Mouse (Mus musculus): ENCODE results near the gene Nlk. TPM values are rescaled to one million over a fixed set of nuclear protein-coding genes. Genes with fewer than 3 reads are reported as not detected.
"Not testable (repeated sequence)": the region's sequence is repeated elsewhere in the genome, so short reads cannot be mapped to it uniquely, and the experiment has no call there.

The Nlk gene
- polyA plus RNA-seq, 1 experiment from 2014 or later = 30.7 TPM

GRCm38 (mm10) chr11:78678761-78679160 is 18.4 kb downstream of the Nlk start:
- Histone ChIP-seq H3K9me3 (no peaks in the 10 kb centered on the region), H3K4me1 (replicated peaks) (no peaks in the 10 kb centered on the region), H3K9ac (replicated peaks) (no peak overlapping the region), H3K4me3 (replicated peaks) (no peak overlapping the region), H3K4me2 (replicated peaks) (no peak overlapping the region), H3K36me3 (peaks cover 6% of the 10 kb centered on the region), H3K27me3 (no peaks in the 10 kb centered on the region), H3K27ac (no peak overlapping the region)
- ATAC-seq = no peak
- 69% methylated on average over 2 of the region's 2 CpGs for WGBS

GRCm38 (mm10) chr11:78668647-78669046 is 28.5 kb downstream of the Nlk start:
- Histone ChIP-seq H3K4me2 (replicated peaks) (no peak overlapping the region), H3K36me3 (no peaks in the 10 kb centered on the region), H3K4me1 (replicated peaks) (peaks cover 11% of the 10 kb centered on the region), H3K9ac (replicated peaks) (no peak overlapping the region), H3K4me3 (replicated peaks) (no peak overlapping the region), H3K9me3 (no peaks in the 10 kb centered on the region), H3K27me3 (no peaks in the 10 kb centered on the region), H3K27ac (no peak overlapping the region)
- 11% methylated on average over 3 of the region's 3 CpGs for WGBS
- ATAC-seq = no peak

GRCm38 (mm10) chr11:78664853-78665252 is 32.3 kb downstream of the Nlk start:
- H3K27me3 ChIP-seq = no peaks in the 10 kb centered on the region

GRCm38 (mm10) chr11:78663916-78664315 is 33.3 kb downstream of the Nlk start:
- no peak for ATAC-seq
- no peak overlapping the region for H3K4me3 ChIP-seq (replicated peaks)
- H3K4me2 ChIP-seq (replicated peaks) = no peak overlapping the region
- no peak overlapping the region for H3K27ac ChIP-seq
- 64% methylated on average over 4 of the region's 4 CpGs for WGBS
- H3K36me3 ChIP-seq = no peaks in the 10 kb centered on the region
- H3K9ac ChIP-seq (replicated peaks) = no peak overlapping the region
- 0 out of 2 replicates have a peak, but pooled peaks cover 3% of the 10 kb centered on the region for H3K4me1 ChIP-seq (replicated peaks)
- no peaks in the 10 kb centered on the region for H3K27me3 ChIP-seq
- no peaks in the 10 kb centered on the region for H3K9me3 ChIP-seq

More at GRCm38 (mm10) chr11:78664853-78665252, 32.3 kb downstream of the Nlk start:
- no peak overlapping the region for H3K4me2 ChIP-seq (replicated peaks)
- H3K4me1 ChIP-seq (replicated peaks) = peaks cover 4% of the 10 kb centered on the region
- H3K36me3 ChIP-seq = no peaks in the 10 kb centered on the region
- H3K4me3 ChIP-seq (replicated peaks) = no peak overlapping the region
- H3K9ac ChIP-seq (replicated peaks) = no peak overlapping the region
- no peak for ATAC-seq
- 71% methylated on average over 2 of the region's 2 CpGs for WGBS
- no peak overlapping the region for H3K27ac ChIP-seq
- H3K9me3 ChIP-seq = no peaks in the 10 kb centered on the region

- Histone ChIP-seq H3K4me1 (replicated peaks) (no peaks in the 10 kb centered on the region), H3K9ac (replicated peaks) (no peak overlapping the region), H3K4me2 (replicated peaks) (no peak overlapping the region), H3K36me3 (no peaks in the 10 kb centered on the region), H3K27me3 (no peaks in the 10 kb centered on the region), H3K9me3 (no peaks in the 10 kb centered on the region), H3K27ac (no peak overlapping the region), H3K4me3 (replicated peaks) (no peak overlapping the region)
- 83% methylated on average over 2 of the region's 2 CpGs for WGBS
- no peak for ATAC-seq
These were observed 48.0 kb downstream of the Nlk start for GRCm38 (mm10) chr11:78649143-78649542.

GRCm38 (mm10) chr11:78648405-78648804 is 48.8 kb downstream of the Nlk start:
- not testable (repeated sequence) for H3K4me1 ChIP-seq (replicated peaks); H3K4me2 ChIP-seq (replicated peaks); H3K9me3 ChIP-seq; H3K27ac ChIP-seq; H3K9ac ChIP-seq (replicated peaks); H3K4me3 ChIP-seq (replicated peaks); H3K27me3 ChIP-seq; H3K36me3 ChIP-seq; ATAC-seq
- 91% methylated on average over 1 of the region's 1 CpGs for WGBS

- H3K4me3 ChIP-seq (replicated peaks) = no peak overlapping the region
- no peaks in the 10 kb centered on the region for H3K36me3 ChIP-seq
- WGBS = 87% methylated on average over 7 of the region's 7 CpGs
- no peak overlapping the region for H3K4me2 ChIP-seq (replicated peaks)
- no peak overlapping the region for H3K27ac ChIP-seq
- H3K9me3 ChIP-seq = no peaks in the 10 kb centered on the region
- peaks cover 21% of the 10 kb centered on the region for H3K4me1 ChIP-seq (replicated peaks)
- no peak for ATAC-seq
- no peaks in the 10 kb centered on the region for H3K27me3 ChIP-seq
- no peak overlapping the region for H3K9ac ChIP-seq (replicated peaks)
These were observed 53.4 kb downstream of the Nlk start for GRCm38 (mm10) chr11:78643746-78644145.

- Histone ChIP-seq H3K9ac (replicated peaks) (no peak overlapping the region), H3K36me3 (peaks cover 2% of the 10 kb centered on the region; the same call in 1 of the 2 replicates), H3K4me2 (replicated peaks) (no peak overlapping the region), H3K27ac (no peak overlapping the region; the same call in 1 of the 2 replicates), H3K4me1 (replicated peaks) (peaks cover 21% of the 10 kb centered on the region), H3K4me3 (replicated peaks) (no peak overlapping the region), H3K9me3 (0 out of 2 replicates have a peak, but pooled peaks cover 3% of the 10 kb centered on the region), H3K27me3 (no peaks in the 10 kb centered on the region)
- WGBS = 34% methylated on average over 3 of the region's 3 CpGs
- no peak for ATAC-seq
These were observed 55.0 kb downstream of the Nlk start for GRCm38 (mm10) chr11:78642151-78642550.

- peaks cover 8% of the 10 kb centered on the region; the same call in 1 of the 2 replicates for H3K9me3 ChIP-seq
- WGBS = 93% methylated on average over 3 of the region's 3 CpGs
- H3K4me3 ChIP-seq (replicated peaks) = no peak overlapping the region
- H3K27me3 ChIP-seq = no peaks in the 10 kb centered on the region
- no peak overlapping the region for H3K4me2 ChIP-seq (replicated peaks)
- peaks cover 6% of the 10 kb centered on the region for H3K36me3 ChIP-seq
- H3K9ac ChIP-seq (replicated peaks) = no peak overlapping the region
- no peak for ATAC-seq
- no peak overlapping the region for H3K27ac ChIP-seq
- H3K4me1 ChIP-seq (replicated peaks) = peaks cover 22% of the 10 kb centered on the region
These were observed 56.1 kb downstream of the Nlk start for GRCm38 (mm10) chr11:78641088-78641487.

- Histone ChIP-seq H3K4me2 (replicated peaks) (no peak overlapping the region), H3K27ac (no peak overlapping the region), H3K4me3 (replicated peaks) (no peak overlapping the region), H3K9ac (replicated peaks) (no peak overlapping the region), H3K27me3 (no peaks in the 10 kb centered on the region), H3K36me3 (peaks cover 6% of the 10 kb centered on the region), H3K9me3 (peaks cover 8% of the 10 kb centered on the region; the same call in 1 of the 2 replicates), H3K4me1 (replicated peaks) (peaks cover 3% of the 10 kb centered on the region; the same call in 1 of the 2 replicates)
- 97% methylated on average over 2 of the region's 2 CpGs for WGBS
- ATAC-seq = no peak
These were observed 64.4 kb downstream of the Nlk start for GRCm38 (mm10) chr11:78632782-78633181.

- ATAC-seq = no peak
- no peak overlapping the region for H3K9ac ChIP-seq (replicated peaks)
- H3K4me3 ChIP-seq (replicated peaks) = no peak overlapping the region
- H3K27ac ChIP-seq = no peak overlapping the region
- no peaks in the 10 kb centered on the region for H3K9me3 ChIP-seq
- no peak overlapping the region for H3K4me2 ChIP-seq (replicated peaks)
- no peaks in the 10 kb centered on the region for H3K4me1 ChIP-seq (replicated peaks)
- H3K36me3 ChIP-seq = peaks cover 6% of the 10 kb centered on the region
- H3K27me3 ChIP-seq = no peaks in the 10 kb centered on the region
- WGBS = 84% methylated on average over 3 of the region's 3 CpGs
These were observed 68.3 kb downstream of the Nlk start for GRCm38 (mm10) chr11:78628871-78629270.

GRCm38 (mm10) chr11:78624377-78624776 is 72.8 kb downstream of the Nlk start:
- WGBS = 92% methylated on average over 3 of the region's 3 CpGs

GRCm38 (mm10) chr11:78621926-78622325 is 75.2 kb downstream of the Nlk start:
- H3K4me2 ChIP-seq (replicated peaks) = no peak overlapping the region
- ATAC-seq = no peak
- H3K4me1 ChIP-seq (replicated peaks) = no peaks in the 10 kb centered on the region
- H3K27ac ChIP-seq = no peak overlapping the region
- H3K4me3 ChIP-seq (replicated peaks) = no peak overlapping the region
- no peaks in the 10 kb centered on the region for H3K27me3 ChIP-seq
- no peak overlapping the region for H3K9ac ChIP-seq (replicated peaks)
- peaks cover 7% of the 10 kb centered on the region for H3K36me3 ChIP-seq
- H3K9me3 ChIP-seq = no peaks in the 10 kb centered on the region

More at GRCm38 (mm10) chr11:78624377-78624776, 72.8 kb downstream of the Nlk start:
- no peaks in the 10 kb centered on the region for H3K27me3 ChIP-seq
- no peaks in the 10 kb centered on the region for H3K4me1 ChIP-seq (replicated peaks)
- no peak overlapping the region for H3K4me2 ChIP-seq (replicated peaks)
- H3K4me3 ChIP-seq (replicated peaks) = no peak overlapping the region
- no peaks in the 10 kb centered on the region for H3K9me3 ChIP-seq
- no peak overlapping the region for H3K27ac ChIP-seq
- peaks cover 7% of the 10 kb centered on the region for H3K36me3 ChIP-seq
- no peak overlapping the region for H3K9ac ChIP-seq (replicated peaks)
- ATAC-seq = no peak

Data from midbrain, embryonic 13.5 days (tissue).